Mouse (Mus musculus) lung, adult 2 months (tissue): ENCODE data around the gene Hemk1.

Source experiments
- CTCF ChIP-seq: fragments of 200-500 bp; IDR thresholded peaks from 2 replicates; pipeline ENCODE4 v1.5.1; 2011; ENCODE audit warnings: mild to moderate bottlenecking, low read length, control low read depth; ENCODE audit not compliant: insufficient read depth
- POLR2A ChIP-seq: fragments of 200-500 bp; IDR thresholded peaks from 2 replicates; pipeline ENCODE4 v1.6.1; 2011; ENCODE audit warnings: low read depth, mild to moderate bottlenecking, control low read depth, low read length, borderline replicate concordance; ENCODE audit errors: extremely low read depth

DNA sequence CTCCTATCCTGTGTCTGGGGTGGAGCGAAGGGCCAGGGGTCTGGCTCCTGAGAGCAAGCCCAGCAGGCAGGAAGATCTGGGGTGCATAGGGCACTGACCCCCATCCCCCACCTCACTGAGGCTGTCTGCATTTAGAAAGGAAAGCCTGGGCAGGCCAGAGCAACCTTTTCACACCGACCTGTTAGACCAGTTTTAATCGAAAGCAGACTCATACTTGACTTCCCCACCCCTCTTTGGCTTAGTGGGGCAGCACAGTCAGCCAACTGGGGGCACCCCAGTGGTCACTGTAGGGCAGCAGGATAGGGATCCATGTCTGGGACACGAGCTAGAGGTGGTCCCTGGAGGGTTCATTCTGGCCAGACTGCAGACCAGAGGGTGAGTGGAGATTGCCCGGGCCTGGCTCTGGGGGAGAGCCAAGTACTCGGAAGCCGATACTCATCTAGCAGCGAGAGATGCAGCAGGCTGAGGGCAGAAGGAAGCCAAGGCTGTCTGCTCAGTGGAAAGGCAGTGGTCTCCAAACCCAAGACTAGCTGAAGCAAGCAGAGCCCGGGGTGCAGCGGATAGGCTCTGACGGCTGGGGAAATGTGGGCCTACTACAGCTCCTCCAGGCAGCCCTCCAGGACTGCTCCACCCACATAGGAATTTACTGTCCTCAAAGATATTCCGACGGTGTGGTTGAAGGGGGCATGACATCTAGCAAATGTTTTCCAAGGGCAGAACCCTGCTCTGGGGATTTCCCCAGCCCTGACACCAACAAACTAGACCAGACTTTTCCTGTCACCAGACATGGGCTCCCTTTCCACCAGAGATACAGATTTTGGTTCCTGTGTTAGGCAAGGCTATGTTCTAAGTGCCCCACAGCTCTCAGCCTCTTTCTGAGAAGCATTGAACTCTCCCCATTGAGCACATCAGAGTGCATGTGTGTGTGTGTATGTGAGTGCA lies 32.3 kb downstream of the Hemk1 start:
- TF ChIP-seq CTCF (no peak), POLR2A (no peak)
